In genomic region chr17:87532762-87533161, GRCm38 (mm10) we compare ENCODE assay signal across 9 mouse cellular contexts.
A peak's percentile ranks its signal among the peaks of the same experiment; 100 is the strongest.
DNase-seq lines count a peak whose midpoint lies in the region; ATAC-seq and TF ChIP-seq lines count a peak whose summit lies in the region.
"Had no signal": no experiment of that assay in that cellular context is flagged by ENCODE, and none has a peak within 500 bp of the region (broad histone marks: within the 10 kb centered on the region; RNA-seq: fewer than 3 reads in every experiment).

No protein-coding gene starts in this region.

- peak overlapping the region; percentile 50; the same call in 1 of the 2 replicates for H3K4me3 ChIP-seq in heart, embryonic 15.5 days
- H3K4me3 ChIP-seq in forebrain, embryonic 16.5 days (replicated peaks; ENCODE audit: low read length): no peak overlapping the region
- H3K4me3 ChIP-seq in liver, embryonic 14.5 days (ENCODE audit: insufficient read depth in 1 of 2, low read depth in 2 of 2, low read length in 2 of 2): no peak overlapping the region
- H3K4me3 ChIP-seq in cerebellum, adult 2 months (replicated peaks; ENCODE audit: insufficient read depth, low read depth, low read length): no peak overlapping the region

- no peak for DNase-seq in heart, adult 18-20 months
- DNase-seq in CD4-positive, CD25-positive, alpha-beta regulatory T cell, adult 2 months (ENCODE audit: low read depth, low spot score): peak; percentile 29
- DNase-seq in liver, embryonic 14.5 days (ENCODE audit: low read depth in 3 of 3, low spot score in 3 of 3): no peak
- DNase-seq in urinary bladder, adult 18-20 months (ENCODE audit: low spot score in 2 of 2): no peak
- no peak for DNase-seq in spleen, postnatal 14 days (ENCODE audit: low spot score in 2 of 2)
- DNase-seq in cerebellum, adult 2 months: no peak
- DNase-seq: thymus, adult 2 months had no signal

- H3K9ac ChIP-seq in heart, embryonic 15.5 days: no peak overlapping the region
- no peak overlapping the region for H3K9ac ChIP-seq in forebrain, embryonic 16.5 days (replicated peaks; ENCODE audit: low read depth, low read length)
- no peak overlapping the region for H3K9ac ChIP-seq in liver, embryonic 14.5 days (replicated peaks)

- ATAC-seq in heart, embryonic 15.5 days (replicated peaks; ENCODE audit: insufficient number of reproducible peaks, insufficient read depth, low FRiP score, low read depth): no peak
- ATAC-seq in forebrain, embryonic 16.5 days: no peak
- no peak for ATAC-seq in liver, embryonic 14.5 days (ENCODE audit: insufficient read depth)

- TF ChIP-seq POLR2A in cerebellum, adult 2 months (IDR thresholded peaks at IDR 0.05; ENCODE audit: borderline replicate concordance, insufficient read depth, low read length): no peak

- WGBS in heart, embryonic 15.5 days: 33% methylated on average over 6 of the region's 6 CpGs
- 31% methylated on average over 6 of the region's 6 CpGs for WGBS in forebrain, embryonic 16.5 days
- WGBS in liver, embryonic 14.5 days (ENCODE audit: insufficient replicate concordance): 41% methylated on average over 6 of the region's 6 CpGs
- 72% methylated on average over 6 of the region's 6 CpGs for WGBS in cerebellum, adult 2 months

- H3K4me2 ChIP-seq in heart, embryonic 15.5 days: peak overlapping the region; percentile 72
- H3K4me2 ChIP-seq in forebrain, embryonic 16.5 days (ENCODE audit: low read length): peak overlapping the region; percentile 1; the same call in 1 of the 2 replicates
- peak overlapping the region; percentile 73 for H3K4me2 ChIP-seq in liver, embryonic 14.5 days (ENCODE audit: low read depth)

- no peak for TF ChIP-seq CTCF in liver, embryonic 14.5 days (IDR thresholded peaks at IDR 0.05; ENCODE audit: low read depth)
- no peak for TF ChIP-seq CTCF in cerebellum, adult 2 months (IDR thresholded peaks at IDR 0.05; ENCODE audit: borderline replicate concordance, insufficient read depth, low read depth, low read length)

- TF ChIP-seq EP300 in liver, embryonic 14.5 days (IDR thresholded peaks at IDR 0.05; ENCODE audit: low read depth): no peak

- H3K36me3 ChIP-seq in heart, embryonic 15.5 days: no peaks in the 10 kb centered on the region
- H3K36me3 ChIP-seq in forebrain, embryonic 16.5 days (ENCODE audit: control insufficient read depth, insufficient read depth): no peaks in the 10 kb centered on the region
- no peaks in the 10 kb centered on the region for H3K36me3 ChIP-seq in liver, embryonic 14.5 days (replicated peaks; ENCODE audit: control insufficient read depth, insufficient read depth, low read depth)

- H3K4me1 ChIP-seq in heart, embryonic 15.5 days (replicated peaks): peaks cover 27% of the 10 kb centered on the region
- peaks cover 17% of the 10 kb centered on the region for H3K4me1 ChIP-seq in forebrain, embryonic 16.5 days (replicated peaks; ENCODE audit: control insufficient read depth, insufficient read depth, low read length)
- peaks cover 7 to 21% of the 10 kb centered on the region in 2 experiments for H3K4me1 ChIP-seq in liver, embryonic 14.5 days (replicated peaks; ENCODE audit: control insufficient read depth in 2 of 2, insufficient read depth in 2 of 2, low read length in 1 of 2)
- H3K4me1 ChIP-seq in cerebellum, adult 2 months (ENCODE audit: control insufficient read depth, insufficient read depth, low read length): peaks cover 7% of the 10 kb centered on the region

- no peaks in the 10 kb centered on the region for H3K27me3 ChIP-seq in heart, embryonic 15.5 days
- H3K27me3 ChIP-seq in forebrain, embryonic 16.5 days (replicated peaks; ENCODE audit: control insufficient read depth, insufficient read depth, low read length): no peaks in the 10 kb centered on the region; the same call in 1 of the 2 replicates
- no peaks in the 10 kb centered on the region for H3K27me3 ChIP-seq in liver, embryonic 14.5 days (ENCODE audit: control insufficient read depth, insufficient read depth, low read length)
- H3K27me3 ChIP-seq in cerebellum, adult 2 months (ENCODE audit: control insufficient read depth, insufficient read depth, low read length): no peaks in the 10 kb centered on the region

- no peaks in the 10 kb centered on the region for H3K9me3 ChIP-seq in heart, embryonic 15.5 days (replicated peaks)
- H3K9me3 ChIP-seq in forebrain, embryonic 16.5 days (ENCODE audit: control insufficient read depth, low read length): no peaks in the 10 kb centered on the region
- H3K9me3 ChIP-seq in liver, embryonic 14.5 days (ENCODE audit: control insufficient read depth, low read length): no peaks in the 10 kb centered on the region

- no peak overlapping the region for H3K27ac ChIP-seq in heart, embryonic 15.5 days
- no peak overlapping the region for H3K27ac ChIP-seq in forebrain, embryonic 16.5 days (ENCODE audit: low read length)
- H3K27ac ChIP-seq in liver, embryonic 14.5 days: no peak overlapping the region
- H3K27ac ChIP-seq in cerebellum, adult 2 months (ENCODE audit: insufficient read depth, low read length): no peak overlapping the region

Comparison
In these comparisons a context has a peak if more than half of its experiments do, and no peak if none do; other contexts are left out.
1. H3K4me2 ChIP-seq: peak in every context shown above with its lines; median percentile 73 in liver, embryonic 14.5 days; 72 in heart, embryonic 15.5 days; 1 in forebrain, embryonic 16.5 days.